Mouse (Mus musculus): Measurements from ENCODE around the gene B130006D01Rik. TPM values are rescaled to one million over a fixed set of nuclear protein-coding genes. Genes with fewer than 3 reads are reported as not detected.

The B130006D01Rik gene
- 0.20 and 0.76 TPM in 2 replicates for polyA plus RNA-seq (2015; fragmentation: Nextera tagmentation; extraction: Ambion mirVana)

GRCm38 (mm10) chr11:95723287-95723686 lies at the start of gene B130006D01Rik:
Gene B130006D01Rik, plus strand, starts transcription at chr11:95723587.

GRCm38 (mm10) chr11:95712563-95713224 lies 10.7 kb upstream of the B130006D01Rik start, which contains the start of gene Zfp652:
Gene Zfp652, plus strand, starts transcription at chr11:95712673.

Other genes starting within 250 kb of the B130006D01Rik start
- 0.62 and 0.85 TPM in 2 replicates for gene Nxph3, start 209.0 kb upstream of the B130006D01Rik start, polyA plus RNA-seq (2015; fragmentation: Nextera tagmentation; extraction: Ambion mirVana)
- gene Ngfr, start 135.9 kb upstream of the B130006D01Rik start, polyA plus RNA-seq (2015; fragmentation: Nextera tagmentation; extraction: Ambion mirVana): 13.9 and 41.1 TPM in 2 replicates
- gene Phb, start 56.6 kb upstream of the B130006D01Rik start, polyA plus RNA-seq (2015; fragmentation: Nextera tagmentation; extraction: Ambion mirVana): 320 and 337 TPM in 2 replicates
- 9.1 and 12.8 TPM in 2 replicates for gene Zfp652, start 10.9 kb upstream of the B130006D01Rik start, polyA plus RNA-seq (2015; fragmentation: Nextera tagmentation; extraction: Ambion mirVana)
- gene Phospho1, start 100.9 kb downstream of the B130006D01Rik start, polyA plus RNA-seq (2015; fragmentation: Nextera tagmentation; extraction: Ambion mirVana): 1.5 and 1.9 TPM in 2 replicates
- gene Gngt2, start 113.6 kb downstream of the B130006D01Rik start, polyA plus RNA-seq (2015; fragmentation: Nextera tagmentation; extraction: Ambion mirVana): 34.9 and 44.0 TPM in 2 replicates
- 5.8 and 6.5 TPM in 2 replicates for gene Abi3, start 118.9 kb downstream of the B130006D01Rik start, polyA plus RNA-seq (2015; fragmentation: Nextera tagmentation; extraction: Ambion mirVana)
- 0.08 TPM in 1 of 2 replicates, not detected in the other for gene B4galnt2, start 191.3 kb downstream of the B130006D01Rik start, polyA plus RNA-seq (2015; fragmentation: Nextera tagmentation; extraction: Ambion mirVana)